Mouse (Mus musculus): ENCODE data around the gene Sh3rf1. TPM values are rescaled to one million over a fixed set of nuclear protein-coding genes. Genes with fewer than 3 reads are reported as not detected.

Gene Sh3rf1
- polyA plus RNA-seq, 1 experiment from 2014 or later = 8.6 TPM

DNA sequence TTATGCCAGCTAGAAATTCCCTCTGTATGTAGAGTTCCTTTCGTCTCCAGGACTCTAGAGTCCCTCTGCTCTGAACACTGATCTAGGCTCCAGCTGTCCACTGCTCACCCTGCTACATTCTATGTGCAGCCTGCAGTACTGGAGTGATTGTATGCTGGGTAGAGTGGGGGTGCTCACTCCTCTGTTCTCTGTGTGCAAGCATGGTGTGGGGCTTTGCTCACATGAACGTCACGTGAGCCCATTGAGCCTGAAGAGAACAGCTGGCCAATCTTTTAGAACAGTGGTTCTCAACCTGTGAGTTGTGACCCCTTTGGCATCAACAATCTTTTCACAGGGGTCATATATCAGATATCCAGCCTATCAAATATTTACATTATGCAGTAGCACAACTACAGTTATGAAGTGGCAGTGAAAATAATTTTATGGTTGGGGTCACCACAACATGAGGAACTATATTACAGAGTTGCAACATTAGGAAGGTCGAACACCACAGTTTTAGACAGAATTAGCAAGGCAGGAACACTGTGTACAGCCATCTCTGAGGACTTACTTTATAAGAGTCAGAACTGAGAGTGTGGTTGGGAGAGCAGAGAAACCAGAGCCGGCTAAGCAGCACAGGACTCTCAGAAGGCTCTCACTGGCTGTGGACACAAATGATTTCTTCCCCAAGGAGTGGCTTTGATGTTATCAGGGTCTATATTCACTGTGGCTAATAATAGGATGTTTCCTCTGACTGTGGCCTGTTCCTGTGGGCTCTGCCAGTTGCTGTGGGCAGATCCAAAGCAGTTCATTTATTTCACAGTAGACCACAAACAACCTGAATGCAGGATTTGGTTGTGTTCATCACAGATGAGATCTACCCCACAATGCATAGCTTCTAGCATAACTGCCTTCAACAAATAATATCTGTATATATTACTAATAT, 38.1 kb upstream of the Sh3rf1 start:
- Histone ChIP-seq H3K4me2 (ENCODE audit: low read depth, severe bottlenecking) (no peak overlapping the region), H3K4me3 (ENCODE audit: low read depth, low read length) (no peak overlapping the region), H3K36me3 (ENCODE audit: control insufficient read depth, insufficient read depth, low read length) (no peaks in the 10 kb centered on the region), H3K27ac (replicated peaks; ENCODE audit: low read depth, low read length) (no peak overlapping the region), H3K27me3 (ENCODE audit: control insufficient read depth, insufficient read depth, low read length) (no peaks in the 10 kb centered on the region), H3K4me1 (ENCODE audit: control insufficient read depth, insufficient read depth, low read length) (no peaks in the 10 kb centered on the region), H3K9me3 (ENCODE audit: control insufficient read depth, low read length) (no peaks in the 10 kb centered on the region), H3K9ac (ENCODE audit: low read length) (no peak overlapping the region)
- DNase-seq (ENCODE audit: low spot score) (no peak), ATAC-seq (ENCODE audit: insufficient number of reproducible peaks, low FRiP score, low TSS enrichment, low read depth) (no peak)
- WGBS = 76% methylated on average over 5 of the region's 5 CpGs

DNA sequence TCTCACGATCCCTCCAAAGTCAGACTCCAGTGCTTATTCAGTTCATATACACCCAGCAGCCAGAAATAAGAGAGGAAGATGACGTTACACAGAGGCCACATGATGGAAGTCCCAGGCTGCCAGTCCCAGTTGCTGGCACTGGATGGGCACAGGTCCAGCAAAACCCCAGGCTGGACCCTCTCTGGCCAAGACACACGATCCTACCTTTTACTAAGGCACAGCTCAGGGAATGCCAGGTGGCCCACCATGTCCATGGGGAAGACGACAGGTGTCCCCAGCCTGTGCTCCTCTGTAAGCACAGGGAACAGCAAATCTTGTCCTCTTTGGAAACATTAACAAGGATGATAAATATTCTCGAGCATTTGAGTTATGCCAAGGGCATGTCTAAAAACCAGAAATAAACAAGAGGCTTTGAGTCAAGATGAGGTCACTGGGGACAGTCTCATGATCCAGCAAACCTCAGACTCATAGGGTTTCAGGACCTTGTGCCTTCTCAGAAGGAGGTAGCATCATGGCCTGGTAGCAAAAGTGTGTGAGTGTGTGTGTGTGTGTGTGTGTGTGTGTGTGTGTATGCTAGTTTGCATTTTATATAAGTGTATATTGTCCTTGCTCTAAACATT, 29.3 kb upstream of the Sh3rf1 start:
- no peak for DNase-seq (ENCODE audit: low spot score)
- H3K36me3 ChIP-seq (ENCODE audit: control insufficient read depth, insufficient read depth, low read length) = no peaks in the 10 kb centered on the region

DNA sequence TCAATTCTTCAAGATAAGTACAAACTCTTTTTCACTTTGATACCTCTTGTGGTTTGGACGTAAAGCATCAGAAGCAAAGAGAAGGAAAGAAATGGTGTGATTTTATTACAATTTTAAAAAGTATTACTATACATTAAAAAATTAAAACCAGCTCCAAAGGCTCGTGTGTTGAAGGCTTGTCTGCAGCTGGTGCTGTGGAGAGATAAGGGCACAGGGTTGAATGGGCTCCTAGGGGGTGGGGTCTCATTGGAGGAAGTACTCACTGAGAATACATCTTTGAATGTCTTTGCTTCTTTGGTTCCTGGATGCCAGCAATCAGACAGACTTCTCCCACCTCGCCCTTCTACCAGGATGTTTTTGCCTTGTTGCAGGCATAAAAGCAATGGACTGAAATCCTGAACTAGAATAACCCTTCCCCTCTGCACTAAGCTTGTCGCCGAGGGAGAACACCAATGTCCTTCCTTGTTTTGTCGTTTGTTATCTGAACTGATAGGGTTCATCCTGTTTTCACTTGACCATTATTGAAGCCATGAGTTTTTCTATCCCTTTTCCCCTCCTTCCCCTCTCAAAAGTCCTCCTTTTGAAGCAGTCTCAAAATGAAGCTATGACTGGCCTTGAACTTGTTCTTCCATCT, 23.3 kb upstream of the Sh3rf1 start:
- no peak for ATAC-seq (ENCODE audit: insufficient number of reproducible peaks, low FRiP score, low TSS enrichment, low read depth)
- Histone ChIP-seq H3K4me3 (ENCODE audit: low read depth, low read length) (no peak overlapping the region), H3K9me3 (ENCODE audit: control insufficient read depth, low read length) (no peaks in the 10 kb centered on the region), H3K4me2 (ENCODE audit: low read depth, severe bottlenecking) (no peak overlapping the region), H3K27ac (replicated peaks; ENCODE audit: low read depth, low read length) (no peak overlapping the region), H3K27me3 (ENCODE audit: control insufficient read depth, insufficient read depth, low read length) (no peaks in the 10 kb centered on the region), H3K9ac (ENCODE audit: low read length) (no peak overlapping the region), H3K4me1 (ENCODE audit: control insufficient read depth, insufficient read depth, low read length) (no peaks in the 10 kb centered on the region), H3K36me3 (ENCODE audit: control insufficient read depth, insufficient read depth, low read length) (no peaks in the 10 kb centered on the region)
- WGBS = 76% methylated on average over 6 of the region's 6 CpGs
- DNase-seq (ENCODE audit: low spot score) = no peak

More for the DNA sequence above, 29.3 kb upstream of the Sh3rf1 start:
- no peaks in the 10 kb centered on the region for H3K4me1 ChIP-seq (ENCODE audit: control insufficient read depth, insufficient read depth, low read length)
- WGBS = 87% methylated on average over 5 of the region's 5 CpGs
- H3K27me3 ChIP-seq (ENCODE audit: control insufficient read depth, insufficient read depth, low read length) = no peaks in the 10 kb centered on the region
- H3K9ac ChIP-seq (ENCODE audit: low read length) = no peak overlapping the region
- ATAC-seq (ENCODE audit: insufficient number of reproducible peaks, low FRiP score, low TSS enrichment, low read depth) = no peak
- no peaks in the 10 kb centered on the region for H3K9me3 ChIP-seq (ENCODE audit: control insufficient read depth, low read length)
- no peak overlapping the region for H3K4me3 ChIP-seq (ENCODE audit: low read depth, low read length)
- no peak overlapping the region for H3K27ac ChIP-seq (replicated peaks; ENCODE audit: low read depth, low read length)
- no peak overlapping the region for H3K4me2 ChIP-seq (ENCODE audit: low read depth, severe bottlenecking)

DNA sequence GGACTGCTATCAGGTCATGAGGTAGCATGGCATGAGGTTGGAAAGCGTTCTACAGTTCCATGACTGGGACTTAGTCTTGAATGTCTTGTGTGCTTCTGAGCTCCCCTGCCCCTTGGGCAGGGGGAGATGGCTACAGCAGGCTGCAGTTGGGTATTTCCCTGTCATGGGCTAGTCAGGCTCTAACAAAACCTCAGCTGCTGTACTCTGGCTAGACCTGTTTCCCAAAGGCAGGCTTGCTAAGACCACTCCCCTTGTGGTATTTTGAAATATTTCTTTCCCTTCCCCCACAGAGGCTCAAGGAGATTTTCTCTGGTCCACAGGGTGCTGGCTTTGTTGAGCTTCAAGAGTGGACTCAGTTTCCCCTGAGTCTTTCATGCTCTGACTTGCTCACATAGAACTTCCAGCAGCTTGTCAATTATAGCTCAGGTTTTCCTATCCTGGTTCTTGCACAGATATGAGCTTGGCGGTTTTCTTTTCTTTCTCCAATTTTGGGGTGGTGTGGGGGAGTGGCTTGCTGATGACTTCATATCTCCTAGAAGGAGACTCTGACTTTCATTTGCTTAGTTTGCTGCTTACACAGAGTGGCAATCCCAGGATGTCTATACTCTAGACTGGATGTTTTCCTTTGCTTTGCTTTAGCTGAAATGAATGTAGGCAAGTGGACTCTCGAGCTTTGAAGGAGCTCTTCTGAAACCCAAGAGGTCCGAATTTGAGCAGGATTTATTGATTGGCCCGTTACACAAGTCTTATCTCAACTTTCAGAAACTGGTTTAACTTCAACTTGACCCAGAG, 20.4 kb upstream of the Sh3rf1 start:
- Histone ChIP-seq H3K27me3 (ENCODE audit: control insufficient read depth, insufficient read depth, low read length) (no peaks in the 10 kb centered on the region), H3K36me3 (ENCODE audit: control insufficient read depth, insufficient read depth, low read length) (no peaks in the 10 kb centered on the region), H3K9ac (ENCODE audit: low read length) (no peak overlapping the region), H3K27ac (replicated peaks; ENCODE audit: low read depth, low read length) (no peak overlapping the region), H3K4me2 (ENCODE audit: low read depth, severe bottlenecking) (no peak overlapping the region), H3K9me3 (ENCODE audit: control insufficient read depth, low read length) (no peaks in the 10 kb centered on the region), H3K4me3 (ENCODE audit: low read depth, low read length) (no peak overlapping the region), H3K4me1 (ENCODE audit: control insufficient read depth, insufficient read depth, low read length) (no peaks in the 10 kb centered on the region)
- ATAC-seq (ENCODE audit: insufficient number of reproducible peaks, low FRiP score, low TSS enrichment, low read depth) = no peak
- 83% methylated on average over 5 of the region's 5 CpGs for WGBS
- DNase-seq (ENCODE audit: low spot score) = no peak

DNA sequence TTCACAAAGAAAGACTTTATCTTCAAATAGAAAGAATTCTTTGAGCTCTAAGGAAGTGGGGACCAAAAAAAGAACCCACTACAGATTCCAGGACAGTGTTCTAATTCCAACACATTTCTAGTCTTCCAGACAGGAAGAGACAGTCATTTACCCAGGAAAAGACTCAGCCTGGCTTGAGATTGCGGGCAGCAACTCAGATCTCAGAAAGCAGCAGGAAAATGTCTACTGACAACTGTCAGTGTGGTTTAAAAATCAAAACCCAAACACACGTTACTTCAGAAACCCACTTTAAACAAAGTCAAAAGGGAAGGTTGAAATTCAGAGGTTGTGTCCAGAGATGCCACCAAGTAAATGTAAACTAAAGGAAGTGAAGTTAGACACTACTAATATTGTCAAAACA, 16.8 kb upstream of the Sh3rf1 start:
- ATAC-seq (ENCODE audit: insufficient number of reproducible peaks, low FRiP score, low TSS enrichment, low read depth) (no peak), DNase-seq (ENCODE audit: low spot score) (no peak)
- no peaks in the 10 kb centered on the region for H3K9me3 ChIP-seq (ENCODE audit: control insufficient read depth, low read length)
- no peak overlapping the region for H3K4me2 ChIP-seq (ENCODE audit: low read depth, severe bottlenecking)
- H3K4me1 ChIP-seq (ENCODE audit: control insufficient read depth, insufficient read depth, low read length) = no peaks in the 10 kb centered on the region
- no peak overlapping the region for H3K27ac ChIP-seq (replicated peaks; ENCODE audit: low read depth, low read length)
- H3K4me3 ChIP-seq (ENCODE audit: low read depth, low read length) = no peak overlapping the region
- WGBS = 80% methylated on average over 2 of the region's 2 CpGs
- H3K36me3 ChIP-seq (ENCODE audit: control insufficient read depth, insufficient read depth, low read length) = no peaks in the 10 kb centered on the region
- H3K9ac ChIP-seq (ENCODE audit: low read length) = no peak overlapping the region
- no peaks in the 10 kb centered on the region for H3K27me3 ChIP-seq (ENCODE audit: control insufficient read depth, insufficient read depth, low read length)

DNA sequence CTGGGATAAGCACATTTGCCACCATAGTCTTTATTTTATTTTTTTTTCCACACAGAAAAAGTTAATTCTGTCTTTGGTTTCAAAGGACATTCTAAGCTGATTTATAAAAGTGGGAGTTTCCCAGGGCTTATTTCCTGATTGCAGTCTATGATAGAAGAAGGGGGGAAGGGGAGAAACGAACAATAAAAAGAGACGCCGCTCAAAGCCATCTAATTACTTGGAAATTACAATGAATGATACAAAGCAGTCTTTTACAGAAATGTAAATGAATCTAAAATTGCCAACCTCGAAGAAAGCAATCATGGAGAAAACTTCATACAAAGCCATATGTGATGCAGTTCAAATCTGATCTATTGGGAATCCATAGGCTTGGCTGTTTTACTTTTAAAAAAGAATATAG, 16.0 kb upstream of the Sh3rf1 start:
- H3K27ac ChIP-seq (replicated peaks; ENCODE audit: low read depth, low read length) = no peak overlapping the region
- no peak for DNase-seq (ENCODE audit: low spot score)
- ATAC-seq (ENCODE audit: insufficient number of reproducible peaks, low FRiP score, low TSS enrichment, low read depth) = no peak
- no peak overlapping the region for H3K9ac ChIP-seq (ENCODE audit: low read length)
- no peaks in the 10 kb centered on the region for H3K4me1 ChIP-seq (ENCODE audit: control insufficient read depth, insufficient read depth, low read length)
- no peak overlapping the region for H3K4me3 ChIP-seq (ENCODE audit: low read depth, low read length)
- H3K4me2 ChIP-seq (ENCODE audit: low read depth, severe bottlenecking) = no peak overlapping the region
- H3K27me3 ChIP-seq (ENCODE audit: control insufficient read depth, insufficient read depth, low read length) = no peaks in the 10 kb centered on the region
- no peaks in the 10 kb centered on the region for H3K36me3 ChIP-seq (ENCODE audit: control insufficient read depth, insufficient read depth, low read length)
- no peaks in the 10 kb centered on the region for H3K9me3 ChIP-seq (ENCODE audit: control insufficient read depth, low read length)
- 88% methylated on average over 4 of the region's 4 CpGs for WGBS

DNA sequence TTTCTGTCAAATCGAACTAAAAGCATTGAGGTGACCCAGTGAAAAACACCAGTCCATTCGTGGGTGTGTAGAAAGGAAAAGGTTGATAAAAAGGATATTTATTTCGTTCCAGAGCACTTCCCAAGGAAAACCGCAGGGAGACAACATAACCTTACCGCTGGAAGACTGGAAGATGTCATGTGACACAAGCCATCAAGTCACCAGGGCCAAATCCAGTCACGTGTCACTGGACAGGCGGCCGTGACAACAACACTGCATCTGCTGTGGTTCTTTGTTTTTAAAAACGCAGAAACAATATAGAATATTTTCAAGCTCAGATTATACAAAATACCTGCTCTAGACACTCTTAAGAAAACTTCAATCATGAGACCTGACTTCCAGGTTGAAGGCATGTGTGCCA, 15.0 kb upstream of the Sh3rf1 start:
- Histone ChIP-seq H3K4me3 (ENCODE audit: low read depth, low read length) (no peak overlapping the region), H3K27ac (replicated peaks; ENCODE audit: low read depth, low read length) (no peak overlapping the region), H3K27me3 (ENCODE audit: control insufficient read depth, insufficient read depth, low read length) (no peaks in the 10 kb centered on the region), H3K9me3 (ENCODE audit: control insufficient read depth, low read length) (no peaks in the 10 kb centered on the region), H3K4me2 (ENCODE audit: low read depth, severe bottlenecking) (no peak overlapping the region), H3K36me3 (ENCODE audit: control insufficient read depth, insufficient read depth, low read length) (no peaks in the 10 kb centered on the region), H3K4me1 (ENCODE audit: control insufficient read depth, insufficient read depth, low read length) (no peaks in the 10 kb centered on the region), H3K9ac (ENCODE audit: low read length) (no peak overlapping the region)
- 85% methylated on average over 9 of the region's 9 CpGs for WGBS
- DNase-seq (ENCODE audit: low spot score) (no peak), ATAC-seq (ENCODE audit: insufficient number of reproducible peaks, low FRiP score, low TSS enrichment, low read depth) (no peak)

DNA sequence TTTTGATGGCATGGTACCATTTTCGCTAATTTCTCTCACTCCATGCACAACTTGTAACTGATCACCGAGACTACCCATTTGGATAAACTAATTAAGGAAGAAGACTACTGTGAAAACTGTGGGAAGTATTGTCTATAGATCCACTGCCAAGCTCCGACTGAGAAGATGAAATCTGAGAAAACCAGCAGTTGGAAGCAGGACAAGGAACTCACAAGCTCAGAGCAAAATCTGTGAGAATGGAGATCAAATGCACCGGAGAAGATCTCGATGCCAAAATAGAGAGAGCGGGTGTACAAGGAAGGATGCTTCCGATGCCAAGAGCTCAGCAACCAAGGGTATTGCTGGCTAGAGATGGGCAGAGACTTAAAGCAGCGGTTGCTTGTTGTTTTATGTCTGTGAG, 12.8 kb upstream of the Sh3rf1 start:
- WGBS = 93% methylated on average over 8 of the region's 8 CpGs
- no peak for DNase-seq (ENCODE audit: low spot score)
- no peaks in the 10 kb centered on the region for H3K9me3 ChIP-seq (ENCODE audit: control insufficient read depth, low read length)
- no peak overlapping the region for H3K9ac ChIP-seq (ENCODE audit: low read length)
- ATAC-seq (ENCODE audit: insufficient number of reproducible peaks, low FRiP score, low TSS enrichment, low read depth) = no peak
- H3K4me3 ChIP-seq (ENCODE audit: low read depth, low read length) = no peak overlapping the region
- no peaks in the 10 kb centered on the region for H3K36me3 ChIP-seq (ENCODE audit: control insufficient read depth, insufficient read depth, low read length)
- H3K4me1 ChIP-seq (ENCODE audit: control insufficient read depth, insufficient read depth, low read length) = no peaks in the 10 kb centered on the region
- H3K4me2 ChIP-seq (ENCODE audit: low read depth, severe bottlenecking) = no peak overlapping the region
- H3K27ac ChIP-seq (replicated peaks; ENCODE audit: low read depth, low read length) = no peak overlapping the region
- H3K27me3 ChIP-seq (ENCODE audit: control insufficient read depth, insufficient read depth, low read length) = no peaks in the 10 kb centered on the region

Data from limb, embryonic 11.5 days (tissue).